In the genomic region with DNA sequence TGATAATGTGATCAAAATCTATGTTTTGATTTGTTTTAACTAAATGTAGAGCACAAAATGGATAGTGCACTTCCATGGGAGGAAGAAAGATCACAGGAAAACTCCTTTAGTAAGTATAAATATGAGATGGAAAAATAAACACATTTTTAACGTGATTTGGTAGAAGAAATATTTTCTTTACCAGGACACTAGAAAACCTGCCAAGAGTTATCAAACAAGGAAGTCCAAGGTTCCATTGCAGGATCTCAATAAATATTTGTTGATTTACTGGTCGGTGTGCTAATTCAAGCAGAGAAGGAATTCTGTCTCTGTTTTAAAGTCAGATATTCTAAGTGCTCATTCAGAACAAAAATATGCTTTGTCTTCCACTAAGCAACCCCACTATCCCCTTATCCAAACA, we compare ENCODE assay signal across 23 mouse cellular contexts.
"Had no signal": no experiment of that assay in that cellular context is flagged by ENCODE, and none has a peak within 500 bp of the region (broad histone marks: within the 10 kb centered on the region; RNA-seq: fewer than 3 reads in every experiment).

No protein-coding gene starts in this region.

- H3K27me3 ChIP-seq: heart, embryonic 13.5 days; heart, embryonic 15.5 days; hindbrain, embryonic 13.5 days; hindbrain, embryonic 15.5 days; limb, embryonic 13.5 days; limb, embryonic 15.5 days; liver, embryonic 13.5 days; liver, embryonic 15.5 days had no signal

- H3K4me2 ChIP-seq: heart, embryonic 11.5 days; heart, embryonic 13.5 days; heart, embryonic 15.5 days; hindbrain, embryonic 13.5 days; hindbrain, embryonic 15.5 days; limb, embryonic 13.5 days; limb, embryonic 15.5 days; liver, embryonic 13.5 days; liver, embryonic 15.5 days had no signal

- H3K9me3 ChIP-seq: heart, embryonic 13.5 days; heart, embryonic 15.5 days; hindbrain, embryonic 13.5 days; hindbrain, embryonic 15.5 days; limb, embryonic 13.5 days; limb, embryonic 15.5 days; liver, embryonic 13.5 days; liver, embryonic 15.5 days had no signal

- ATAC-seq: hindbrain, postnatal 0 days had no signal

- H3K9ac ChIP-seq: heart, embryonic 13.5 days; heart, embryonic 15.5 days; hindbrain, embryonic 13.5 days; hindbrain, embryonic 15.5 days; limb, embryonic 13.5 days; limb, embryonic 15.5 days; liver, embryonic 13.5 days; liver, embryonic 15.5 days had no signal

- DNase-seq: gastrocnemius, postnatal 14 days; gastrocnemius, postnatal 36 days; heart, adult 2 months; heart, postnatal 14 days; heart, postnatal 36 days; kidney, adult 18-20 months; kidney, adult 8-10 months; kidney, postnatal 10 days; kidney, postnatal 25 days; kidney, postnatal 4 days; left cerebral cortex, postnatal 4 days; liver, embryonic 13.5 days had no signal

- H3K4me3 ChIP-seq: heart, adult 2 months; heart, embryonic 13.5 days; heart, embryonic 15.5 days; hindbrain, embryonic 13.5 days; hindbrain, embryonic 15.5 days; layer of hippocampus, adult 2 months; left cerebral cortex, adult 2 months; limb, embryonic 13.5 days; limb, embryonic 15.5 days; liver, embryonic 13.5 days; liver, embryonic 15.5 days had no signal

- H3K4me1 ChIP-seq: heart, embryonic 13.5 days; heart, embryonic 15.5 days; hindbrain, embryonic 13.5 days; hindbrain, embryonic 15.5 days; limb, embryonic 13.5 days; limb, embryonic 15.5 days; liver, embryonic 13.5 days had no signal

- H3K27ac ChIP-seq: heart, adult 2 months; heart, embryonic 13.5 days; heart, embryonic 15.5 days; hindbrain, embryonic 13.5 days; hindbrain, embryonic 15.5 days; hindbrain, postnatal 0 days; layer of hippocampus, adult 2 months; left cerebral cortex, adult 2 months; limb, embryonic 13.5 days; limb, embryonic 15.5 days; liver, embryonic 13.5 days; liver, embryonic 15.5 days had no signal

- H3K36me3 ChIP-seq: heart, embryonic 13.5 days; heart, embryonic 15.5 days; hindbrain, embryonic 13.5 days; hindbrain, embryonic 15.5 days; limb, embryonic 13.5 days; limb, embryonic 15.5 days; liver, embryonic 13.5 days; liver, embryonic 15.5 days had no signal
